Mouse (Mus musculus): ENCODE results near the gene Pla2g15.

GRCm38 (mm10) chr8:106112041-106112440 lies 38.2 kb upstream of the Pla2g15 start:
- TF ChIP-seq POLR2A (IDR thresholded peaks at IDR 0.05; ENCODE audit: control insufficient read depth in 1 of 2, insufficient read depth in 1 of 2, low read depth in 1 of 2, low read length in 2 of 2, poor library complexity in 1 of 2) (no peak), CTCF (IDR thresholded peaks at IDR 0.05 in 2 of 3, conservative IDR thresholded peaks at IDR 0.05 in 1 of 3; ENCODE audit: control insufficient read depth in 1 of 3, insufficient read depth in 1 of 3, low read depth in 2 of 3, low read length in 3 of 3, poor library complexity in 1 of 3, severe bottlenecking in 1 of 3) (no peak), TCF12 (IDR thresholded peaks at IDR 0.05; ENCODE audit: low read depth, low read length) (no peak), ZC3H11A (IDR thresholded peaks at IDR 0.05; ENCODE audit: low read depth, low read length) (no peak), RAD21 (IDR thresholded peaks at IDR 0.05; ENCODE audit: low read depth, low read length) (no peak), CHD2 (IDR thresholded peaks at IDR 0.05; ENCODE audit: low read length) (no peak), MXI1 (IDR thresholded peaks at IDR 0.05; ENCODE audit: low read depth, low read length) (no peak)
